Mouse (Mus musculus) heart, adult 2 months (tissue): ENCODE measurements at regions not wholly inside any gene's neighbourhood (a gene's known extent, or its start where the extent isn't known, plus 50 kb on each side); places are given as distances from the start of the nearest gene placed in this dataset.

Experiments
- CTCF ChIP-seq: fragments of 200-600 bp; IDR thresholded peaks from 2 replicates; pipeline ENCODE4 v1.8.1; 2022; ENCODE audit warnings: antibody characterized with exemption, mild to moderate bottlenecking, moderate library complexity
- EP300 ChIP-seq: fragments of 200-500 bp; IDR thresholded peaks from 2 replicates; pipeline ENCODE4 v1.6.1; 2011; ENCODE audit warnings: low read depth, low read length, control low read depth; ENCODE audit not compliant: insufficient read depth
- POLR2A ChIP-seq: fragments of 200-500 bp; IDR thresholded peaks from 2 replicates; pipeline ENCODE4 v1.6.1; 2011; ENCODE audit warnings: mild to moderate bottlenecking, low read depth, low read length, control low read depth; ENCODE audit not compliant: insufficient read depth

GRCm38 (mm10) chr9:61791435-61792064 is 122.8 kb downstream of the Rplp1 start:
- TF ChIP-seq CTCF = no peak
- no peak for TF ChIP-seq POLR2A
- no peak for TF ChIP-seq EP300
